Mouse (Mus musculus) hindbrain, embryonic 10.5 days (tissue): ENCODE measurements around the gene Tmem139. TPM values are rescaled to one million over a fixed set of nuclear protein-coding genes. Genes with fewer than 3 reads are reported as not detected.
A peak's percentile ranks its signal among the peaks of the same experiment; 100 is the strongest.

Experiments
- DNase-seq: peaks from one replicate; pipeline ENCODE4 v3.0.0-alpha.2; 2017; ENCODE audit warnings: low spot score
- H3K27ac ChIP-seq: fragments of 300-500 bp; sonication (generic); 2 replicates; pipeline ENCODE4 v1.5.1; 2016; ENCODE audit warnings: mild to moderate bottlenecking, moderate library complexity
- H3K27me3 ChIP-seq: fragments of 300-500 bp; sonication (generic); 2 replicates; pipeline ENCODE4 v1.6.1; 2016; ENCODE audit warnings: mild to moderate bottlenecking; ENCODE audit not compliant: poor library complexity, insufficient read depth, severe bottlenecking
- H3K36me3 ChIP-seq: fragments of 300-500 bp; sonication (generic); 2 replicates; pipeline ENCODE4 v1.6.1; 2016; ENCODE audit warnings: mild to moderate bottlenecking, moderate library complexity
- H3K4me1 ChIP-seq: fragments of 300-500 bp; sonication (generic); replicated peaks from 2 replicates; pipeline ENCODE4 v1.6.1; 2016; ENCODE audit warnings: mild to moderate bottlenecking
- H3K4me3 ChIP-seq: fragments of 300-500 bp; sonication (generic); 2 replicates; pipeline ENCODE4 v1.5.1; 2016; ENCODE audit warnings: mild to moderate bottlenecking, moderate library complexity
- H3K9me3 ChIP-seq: fragments of 300-500 bp; sonication (generic); 2 replicates; pipeline ENCODE4 v1.6.1; 2016; ENCODE audit warnings: mild to moderate bottlenecking, moderate library complexity
- WGBS: fragments of 180-500 bp; shearing (Covaris S2); methylation state at CpG from one replicate; pipeline ENCODE4 v1.1.7; 2016; 5-methylcytosine and 5-hydroxymethylcytosine counted together
- polyA plus RNA-seq: library from polyadenylated mRNA; unstranded; fragments of >200 nt; fragmentation: Nextera tagmentation; extraction: Ambion mirVana; gene quantifications from 2 replicates; pipeline ENCODE4 v1.2.1, GENCODE M21; 2016

The Tmem139 gene
- polyA plus RNA-seq, 1 experiment from 2014 or later, result 0.48 TPM

DNA sequence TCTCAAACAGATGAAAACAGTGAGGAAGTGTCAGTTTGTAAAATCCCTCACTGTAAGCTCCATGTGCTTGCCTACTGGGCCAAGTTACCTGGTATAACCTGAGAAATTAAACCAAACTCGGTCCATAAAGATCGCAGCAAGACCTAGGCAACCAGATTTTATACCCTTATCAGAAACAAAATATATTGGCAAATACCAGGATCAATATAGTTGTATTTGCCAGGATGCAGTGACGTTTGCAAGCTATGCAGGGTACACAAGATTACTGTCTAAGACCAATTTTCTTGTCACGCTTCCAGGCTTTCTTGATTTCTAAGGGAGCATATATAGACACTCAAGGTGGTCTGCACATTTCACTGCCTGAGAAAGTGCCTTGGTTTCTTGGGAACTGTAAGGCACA, 10.0 kb upstream of the Tmem139 start:
- peaks cover 10% of the 10 kb centered on the region for H3K4me1 ChIP-seq
- 86% methylated on average over 4 of the region's 4 CpGs for WGBS
- no peaks in the 10 kb centered on the region for H3K9me3 ChIP-seq
- H3K36me3 ChIP-seq, result no peaks in the 10 kb centered on the region
- no peak overlapping the region for H3K27ac ChIP-seq
- no peak overlapping the region for H3K4me3 ChIP-seq
- peaks cover 8% of the 10 kb centered on the region for H3K27me3 ChIP-seq
- DNase-seq, result no peak

DNA sequence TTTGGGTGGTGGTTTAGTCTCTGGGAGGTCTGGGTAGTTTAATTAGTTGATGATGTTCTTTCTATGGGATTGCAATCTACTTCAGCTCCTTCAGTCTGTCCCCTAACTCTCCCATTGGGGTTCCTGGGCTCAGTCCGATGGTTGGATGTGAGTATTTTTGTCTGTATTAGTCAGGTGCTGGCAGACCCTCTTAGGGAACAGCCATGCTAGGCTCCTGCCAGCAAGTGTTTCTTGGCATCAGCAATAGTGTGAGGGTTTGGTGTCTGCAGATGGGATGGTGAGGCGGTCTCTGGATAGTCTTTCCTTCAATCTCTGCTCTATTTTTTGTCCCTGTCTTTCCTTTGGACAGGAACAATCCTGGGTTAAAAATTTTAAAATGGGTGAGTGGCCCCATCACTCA, 8.7 kb upstream of the Tmem139 start:
- H3K27me3 ChIP-seq, result no peaks in the 10 kb centered on the region
- H3K27ac ChIP-seq, result no peak overlapping the region
- 84% methylated on average over 2 of the region's 2 CpGs for WGBS
- H3K9me3 ChIP-seq, result no peaks in the 10 kb centered on the region
- no peak for DNase-seq
- no peak overlapping the region for H3K4me3 ChIP-seq
- no peaks in the 10 kb centered on the region for H3K4me1 ChIP-seq
- H3K36me3 ChIP-seq, result no peaks in the 10 kb centered on the region

DNA sequence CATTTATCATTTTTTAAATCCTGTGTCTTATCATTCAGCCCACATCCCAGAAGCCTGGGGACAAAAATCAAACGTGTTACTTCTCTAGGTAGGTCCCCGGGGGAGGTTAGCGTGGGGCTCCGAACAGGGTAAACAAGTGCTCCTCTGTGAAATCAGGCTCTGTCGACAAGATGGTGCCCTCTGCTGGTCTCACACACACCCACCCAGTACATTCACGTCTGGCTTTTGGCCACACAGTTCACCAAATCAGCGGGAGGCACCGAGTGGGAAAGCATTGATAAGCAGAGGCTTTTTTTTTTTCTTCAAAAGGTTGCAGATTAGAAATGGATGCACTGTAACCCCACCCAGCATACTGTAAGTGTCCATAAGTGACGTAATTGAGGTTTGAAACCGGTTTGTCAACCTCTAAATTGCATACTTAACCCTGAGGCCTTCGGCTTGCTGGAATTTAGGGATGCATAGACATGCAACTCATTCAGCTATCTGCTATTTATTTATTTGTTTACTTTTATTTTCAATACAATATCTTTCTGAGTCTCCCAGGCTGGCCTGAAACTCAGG, 4.4 kb upstream of the Tmem139 start:
- H3K9me3 ChIP-seq, result no peaks in the 10 kb centered on the region
- 22% methylated on average over 11 of the region's 11 CpGs for WGBS

DNA sequence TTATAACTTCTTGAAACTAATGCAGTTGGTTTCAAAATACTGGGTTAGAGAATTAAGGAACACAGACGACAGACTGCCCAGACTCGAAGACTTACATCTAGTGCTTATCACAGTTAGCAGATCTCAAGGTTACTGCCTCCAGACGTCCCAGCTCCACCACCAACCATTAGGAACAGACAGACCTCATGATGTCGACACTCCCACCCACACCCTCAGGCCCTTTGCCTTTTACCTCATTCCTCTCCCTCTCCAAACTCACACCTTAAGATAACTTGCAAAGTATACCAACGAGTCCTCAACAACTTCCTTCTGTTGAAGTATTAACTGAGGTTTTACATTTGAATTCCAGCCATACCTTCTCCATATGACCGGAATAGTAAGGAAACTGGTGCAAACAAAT, 1.3 kb upstream of the Tmem139 start:
- Histone ChIP-seq H3K36me3 (no peaks in the 10 kb centered on the region), H3K4me3 (no peak overlapping the region), H3K4me1 (no peaks in the 10 kb centered on the region), H3K9me3 (no peaks in the 10 kb centered on the region), H3K27me3 (0 out of 2 replicates have a peak, but pooled peaks cover 6% of the 10 kb centered on the region), H3K27ac (no peak overlapping the region)
- 72% methylated on average over 6 of the region's 6 CpGs for WGBS
- no peak for DNase-seq

More for the DNA sequence above, 4.4 kb upstream of the Tmem139 start:
- H3K4me1 ChIP-seq, result no peaks in the 10 kb centered on the region
- no peak overlapping the region for H3K4me3 ChIP-seq
- peak; percentile 59 for DNase-seq
- H3K27ac ChIP-seq, result no peak overlapping the region
- 0 out of 2 replicates have a peak, but pooled peaks cover 6% of the 10 kb centered on the region for H3K27me3 ChIP-seq
- H3K36me3 ChIP-seq, result no peaks in the 10 kb centered on the region

DNA sequence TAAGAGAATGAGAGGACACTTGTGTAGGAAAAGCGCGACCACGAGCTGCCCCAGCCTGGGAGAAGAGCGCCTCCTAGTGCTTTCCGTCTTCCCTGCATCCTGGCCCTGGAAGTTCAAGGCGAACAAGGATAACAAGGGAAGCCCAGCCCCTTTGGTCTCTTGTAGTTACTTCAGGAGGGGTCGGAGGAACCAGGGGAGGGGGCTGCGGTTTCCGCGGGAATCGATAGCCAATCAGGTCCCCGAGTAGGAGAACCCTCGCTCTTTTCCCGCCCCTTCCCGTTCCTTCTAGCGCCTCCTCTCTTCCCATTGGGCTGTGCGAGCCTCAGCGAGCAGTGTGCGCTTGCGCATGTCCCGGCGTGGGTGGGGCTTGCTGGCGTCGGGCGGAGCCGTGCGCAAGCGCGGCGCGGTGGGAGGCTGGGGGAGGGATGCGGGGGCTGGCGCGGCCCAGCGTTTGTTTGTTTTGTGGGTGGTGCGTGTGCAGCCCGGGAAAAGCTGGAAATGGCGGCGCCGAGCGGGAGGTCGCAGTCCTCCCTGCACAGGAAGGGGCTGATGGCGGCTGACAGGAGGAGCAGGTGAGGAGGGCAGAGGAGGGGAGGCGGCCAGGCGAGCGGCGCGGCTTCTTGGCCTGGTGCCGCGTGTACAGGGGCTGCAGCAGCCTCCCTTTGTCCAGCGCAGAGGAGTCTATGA, 3.0 kb downstream of the Tmem139 start, which contains the start of gene Casp2:
TSS of gene Casp2 (plus strand) at position 360 of the 687 bp plus-strand sequence.
- 0 out of 2 replicates have a peak, but pooled peaks cover 6% of the 10 kb centered on the region for H3K27me3 ChIP-seq
- peak within 1 kb of the TSS; percentile 78 for H3K4me3 ChIP-seq
- peak within 1 kb of the TSS; percentile 97 for H3K27ac ChIP-seq
- peak; percentile 99 for DNase-seq
- under 1% methylated on average over 51 of the region's 51 CpGs for WGBS
- H3K36me3 ChIP-seq, result peaks cover 28% of the 10 kb centered on the region
- H3K9me3 ChIP-seq, result no peaks in the 10 kb centered on the region
- H3K4me1 ChIP-seq, result peaks cover 8% of the 10 kb centered on the region

DNA sequence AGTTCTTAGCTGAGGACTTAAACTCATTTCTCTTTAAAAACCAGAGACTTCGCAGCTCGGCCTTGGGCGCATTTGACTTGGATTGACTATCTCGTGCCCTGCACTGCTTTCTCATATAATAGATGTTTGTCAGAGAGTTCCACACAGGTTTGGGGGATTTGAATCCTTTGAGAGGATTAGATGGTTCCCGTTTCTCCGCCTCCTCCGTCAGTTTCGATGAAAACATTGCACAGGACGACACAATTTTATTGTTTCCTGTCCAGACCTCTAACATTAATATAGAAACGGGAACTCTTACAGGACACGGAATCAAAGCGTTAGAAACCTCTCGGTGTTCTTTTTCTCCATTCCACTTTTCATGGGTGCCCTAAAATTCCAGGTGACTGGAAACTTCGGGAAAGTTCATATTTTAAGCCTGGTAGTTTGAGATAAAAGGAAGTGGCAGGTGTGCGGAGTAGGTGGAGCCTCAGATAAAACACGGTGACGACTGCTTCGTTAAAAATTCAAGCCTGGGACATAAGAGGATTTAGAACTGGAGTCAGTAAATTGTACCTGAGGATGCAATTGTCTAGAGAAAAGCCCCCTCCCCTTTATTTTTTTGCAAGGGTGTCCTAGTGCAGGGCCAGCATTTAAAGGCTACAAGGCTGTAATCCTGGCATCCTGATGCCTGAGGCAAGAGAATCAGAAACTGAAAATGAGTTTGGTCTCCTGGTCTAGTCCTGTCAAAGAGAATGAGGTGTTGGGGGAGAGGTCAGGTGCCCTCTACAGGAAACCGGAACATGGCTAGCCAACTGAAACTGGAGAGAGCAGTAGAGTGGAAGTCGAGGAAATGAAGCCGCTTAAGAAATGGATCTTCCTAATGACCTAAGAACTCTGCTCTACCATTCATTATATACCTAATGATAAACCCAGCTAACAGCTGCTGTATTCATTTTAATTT, 3.9 kb downstream of the Tmem139 start:
- Histone ChIP-seq H3K36me3 (peaks cover 37% of the 10 kb centered on the region), H3K27me3 (0 out of 2 replicates have a peak, but pooled peaks cover 5% of the 10 kb centered on the region), H3K27ac (peak overlapping the region; percentile 97), H3K4me1 (peaks cover 8% of the 10 kb centered on the region), H3K4me3 (peak overlapping the region; percentile 78), H3K9me3 (no peaks in the 10 kb centered on the region)
- DNase-seq, result peak; percentile 14
- under 1% methylated on average over 21 of the region's 21 CpGs for WGBS

DNA sequence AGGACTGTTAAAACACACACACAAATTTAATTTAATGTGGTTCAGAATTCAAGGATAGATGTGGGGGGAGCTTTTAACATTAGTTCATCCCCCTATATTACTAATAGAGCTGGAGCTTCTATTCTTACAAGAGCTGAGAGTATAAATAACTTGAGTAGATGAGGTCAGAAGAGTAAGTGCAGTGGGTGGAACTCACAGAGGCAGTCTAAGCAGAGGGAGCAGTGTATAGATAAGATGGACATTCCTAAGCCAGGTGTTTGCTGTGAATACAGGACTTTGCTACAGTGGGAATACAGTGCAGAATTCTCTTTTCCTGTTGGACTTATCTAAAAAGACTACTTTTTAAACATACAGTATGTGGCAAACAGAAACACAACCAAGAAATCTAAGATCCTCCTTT, 9.0 kb downstream of the Tmem139 start:
- no peak overlapping the region for H3K27ac ChIP-seq
- no peaks in the 10 kb centered on the region for H3K27me3 ChIP-seq
- peaks cover 8% of the 10 kb centered on the region for H3K4me1 ChIP-seq
- no peak overlapping the region for H3K4me3 ChIP-seq
- no peak for DNase-seq
- peaks cover 88% of the 10 kb centered on the region for H3K36me3 ChIP-seq
- H3K9me3 ChIP-seq, result no peaks in the 10 kb centered on the region

DNA sequence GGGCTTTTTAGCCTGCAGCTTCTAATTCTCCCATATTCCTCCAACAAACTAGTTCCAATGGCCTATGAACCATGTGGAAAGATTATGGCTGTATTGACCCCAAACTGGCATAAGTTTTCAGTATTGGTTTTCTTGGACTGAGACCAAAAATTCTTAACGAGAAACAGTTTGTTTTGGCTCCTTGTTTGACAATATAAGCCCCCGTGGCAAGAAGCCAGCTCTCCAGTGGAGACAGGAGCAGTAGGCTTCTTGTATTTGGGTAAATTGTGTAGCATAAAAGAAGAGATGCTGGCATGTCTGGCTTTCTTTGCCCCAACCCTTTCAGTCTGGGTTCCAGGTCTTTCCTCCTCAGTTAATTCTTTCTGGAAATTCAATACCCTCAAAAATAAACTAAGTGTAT, 14.4 kb downstream of the Tmem139 start:
- no peaks in the 10 kb centered on the region for H3K9me3 ChIP-seq
- no peak for DNase-seq
- H3K27ac ChIP-seq, result no peak overlapping the region
- H3K36me3 ChIP-seq, result peaks cover 100% of the 10 kb centered on the region
- 84% methylated on average over 2 of the region's 2 CpGs for WGBS
- no peak overlapping the region for H3K4me3 ChIP-seq
- no peaks in the 10 kb centered on the region for H3K27me3 ChIP-seq
- no peaks in the 10 kb centered on the region for H3K4me1 ChIP-seq

DNA sequence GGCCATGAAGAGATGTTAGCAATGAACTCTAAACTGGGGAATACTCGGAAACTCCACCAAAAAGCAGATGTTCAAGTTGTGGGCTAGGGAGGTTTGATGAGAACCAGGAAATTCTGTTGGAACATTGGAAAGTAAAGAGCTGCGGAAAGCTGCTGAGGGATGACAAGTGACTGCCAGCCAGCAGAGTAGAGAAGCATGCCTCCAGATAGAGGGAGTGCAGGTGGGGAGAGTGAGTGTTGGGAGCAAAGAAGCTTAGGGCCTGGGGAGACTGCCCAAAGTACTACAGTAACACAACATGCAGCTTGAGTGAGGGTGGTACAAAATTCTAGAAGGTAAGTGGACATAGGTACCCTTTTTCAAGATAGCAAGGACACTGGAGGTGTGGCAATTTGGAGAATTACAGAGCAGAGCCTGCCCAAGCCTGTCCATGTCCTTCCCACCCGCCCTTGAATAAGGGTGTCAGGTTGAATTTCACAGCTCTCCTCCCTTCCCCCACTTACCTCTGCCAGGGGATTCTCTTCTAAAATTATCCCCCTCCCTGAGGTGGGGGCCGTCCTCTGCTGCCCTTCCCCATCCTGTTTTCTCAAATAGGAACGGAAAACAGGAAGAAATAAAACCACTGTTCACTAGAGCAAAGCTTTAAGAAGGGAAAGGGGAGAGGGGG, 21.2 kb downstream of the Tmem139 start:
- H3K9me3 ChIP-seq, result no peaks in the 10 kb centered on the region
- no peak overlapping the region for H3K27ac ChIP-seq
- no peaks in the 10 kb centered on the region for H3K4me1 ChIP-seq
- no peak for DNase-seq
- H3K27me3 ChIP-seq, result no peaks in the 10 kb centered on the region
- no peak overlapping the region for H3K4me3 ChIP-seq
- peaks cover 91% of the 10 kb centered on the region for H3K36me3 ChIP-seq
- 81% methylated on average over 5 of the region's 5 CpGs for WGBS

DNA sequence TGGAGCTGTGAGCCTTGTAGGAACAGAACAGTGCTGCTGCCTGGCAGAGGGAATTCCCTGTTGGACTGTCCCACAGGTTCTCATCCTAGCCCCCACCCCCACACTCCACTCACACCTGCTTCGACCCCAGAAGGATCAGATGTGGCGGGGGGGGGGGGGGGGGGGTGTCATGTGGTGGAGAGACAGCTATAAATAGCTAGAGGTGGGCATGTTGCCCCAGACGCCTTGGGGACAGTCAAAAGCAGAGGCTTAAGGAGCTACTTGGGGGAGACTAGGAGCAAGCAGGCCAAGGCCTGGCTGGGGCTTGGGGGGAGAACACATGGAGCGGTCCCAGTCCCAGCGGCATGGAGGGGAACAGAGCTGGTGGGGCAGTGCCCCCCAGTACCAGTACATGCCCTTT, 24.7 kb downstream of the Tmem139 start, which contains the start of gene Clcn1:
TSS of gene Clcn1 (plus strand) at position 238 of the 400 bp plus-strand sequence.
- DNase-seq, result no peak
- Histone ChIP-seq H3K36me3 (peaks cover 78% of the 10 kb centered on the region), H3K27ac (no peak within 1 kb of the TSS), H3K4me3 (no peak within 1 kb of the TSS), H3K9me3 (no peaks in the 10 kb centered on the region), H3K4me1 (no peaks in the 10 kb centered on the region), H3K27me3 (no peaks in the 10 kb centered on the region)
- WGBS, result 81% methylated on average over 5 of the region's 5 CpGs

DNA sequence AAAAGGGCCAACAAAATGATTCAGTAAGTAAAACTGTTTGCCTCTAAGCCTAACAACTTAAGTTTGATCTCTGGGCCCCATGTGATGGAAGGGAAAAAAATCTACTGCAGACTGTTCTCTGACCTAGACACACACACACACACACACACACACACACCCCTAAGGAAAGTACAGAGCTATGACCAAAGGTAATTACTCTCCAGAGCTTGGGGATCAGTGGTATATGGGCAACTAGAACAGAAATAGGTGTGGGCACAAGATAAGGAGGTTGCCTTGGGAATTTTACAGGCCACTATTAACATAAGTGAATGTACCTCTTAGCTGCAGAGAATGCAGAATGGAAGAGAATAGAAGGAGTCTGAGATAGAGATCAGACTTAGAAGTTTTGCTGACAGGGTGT, 25.8 kb downstream of the Tmem139 start:
- Histone ChIP-seq H3K4me1 (no peaks in the 10 kb centered on the region), H3K9me3 (no peaks in the 10 kb centered on the region), H3K27me3 (no peaks in the 10 kb centered on the region), H3K4me3 (no peak overlapping the region), H3K36me3 (peaks cover 78% of the 10 kb centered on the region), H3K27ac (no peak overlapping the region)
- no peak for DNase-seq

DNA sequence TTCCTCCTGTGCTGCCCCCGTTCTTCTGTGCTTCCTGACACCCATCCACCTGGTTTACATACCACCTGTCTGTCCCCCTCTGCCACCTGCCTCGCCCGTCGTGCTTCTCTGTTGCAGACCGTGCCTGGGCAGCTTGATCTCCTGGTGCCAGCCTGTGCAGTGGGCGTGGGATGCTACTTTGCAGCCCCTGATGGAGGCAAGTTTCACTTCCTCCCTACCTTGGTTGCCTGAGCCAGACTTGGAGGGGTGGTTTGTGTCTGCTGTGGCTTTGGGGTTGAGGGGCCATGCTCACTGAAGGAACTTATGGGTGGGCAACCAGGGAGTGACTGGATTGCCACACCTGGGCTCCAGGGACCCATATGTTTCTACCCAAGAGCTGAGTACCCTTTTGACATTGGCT, 31.6 kb downstream of the Tmem139 start:
- Histone ChIP-seq H3K4me1 (no peaks in the 10 kb centered on the region), H3K27me3 (no peaks in the 10 kb centered on the region), H3K9me3 (no peaks in the 10 kb centered on the region), H3K4me3 (no peak overlapping the region), H3K36me3 (peaks cover 86% of the 10 kb centered on the region), H3K27ac (no peak overlapping the region)
- 86% methylated on average over 6 of the region's 6 CpGs for WGBS
- no peak for DNase-seq
